Mouse (Mus musculus): ENCODE data around the gene Bex4.

- TF ChIP-seq CTCF (IDR thresholded peaks at IDR 0.05; ENCODE audit: borderline replicate concordance, extremely low read depth, insufficient read depth, insufficient read length): no peak
- TF ChIP-seq POLR2A (IDR thresholded peaks at IDR 0.05; ENCODE audit: borderline replicate concordance, extremely low read depth, insufficient read depth, insufficient read length, poor library complexity, severe bottlenecking): peak; percentile 42; the same call in 1 of the 2 replicates
These were observed 33.3 kb downstream of the Bex4 start, which contains the start of gene Tceal8 for GRCm38 (mm10) chrX:136172118-136172551.
